Comparison of ENCODE assay signal across 8 mouse cellular contexts in the genomic region with DNA sequence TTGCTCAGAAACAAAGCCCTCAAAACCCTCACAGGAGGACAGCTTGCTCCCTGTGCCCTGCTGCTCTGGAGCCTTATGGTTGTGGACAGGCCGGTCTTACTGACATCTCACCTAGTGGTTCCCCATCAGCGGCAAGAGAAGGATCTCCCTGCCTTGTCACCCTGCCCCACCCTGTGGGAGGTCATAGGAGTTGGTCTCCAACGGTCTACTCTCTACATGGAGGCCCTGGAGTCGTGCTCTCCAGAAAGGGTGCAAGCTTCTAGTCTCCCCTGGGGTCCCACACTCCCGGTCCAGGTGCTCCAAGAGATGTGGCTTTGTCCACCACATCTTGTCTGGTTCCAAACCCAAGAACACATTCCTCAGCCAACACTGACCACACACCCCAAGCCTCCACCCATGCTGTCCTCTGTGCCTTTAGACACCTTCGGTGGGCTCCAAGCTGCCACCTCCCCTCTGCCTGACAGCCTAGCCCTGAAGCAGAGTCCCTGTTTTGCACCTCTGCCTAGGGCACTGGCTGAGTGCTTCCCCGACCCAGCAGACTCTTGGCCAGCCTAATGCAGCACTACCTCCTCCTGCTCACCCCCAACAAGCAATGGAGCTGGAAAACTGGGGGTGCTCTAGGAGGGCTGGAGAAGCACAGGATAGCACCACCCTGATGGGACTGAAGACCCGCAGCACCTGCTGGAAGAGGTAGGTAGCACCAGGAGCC. TPM values are rescaled to one million over a fixed set of nuclear protein-coding genes. Genes with fewer than 3 reads are reported as not detected.
DNase-seq lines count a peak whose midpoint lies in the region; ATAC-seq and TF ChIP-seq lines count a peak whose summit lies in the region.

No protein-coding gene starts in this region.

- H3K27me3 ChIP-seq in embryonic facial prominence, embryonic 10.5 days (replicated peaks; ENCODE audit: low read depth, poor library complexity, severe bottlenecking) = peaks cover 23% of the 10 kb centered on the region
- no peaks in the 10 kb centered on the region; the same call in 1 of the 2 replicates for H3K27me3 ChIP-seq in intestine, embryonic 15.5 days (replicated peaks)
- H3K27me3 ChIP-seq in neural tube, embryonic 13.5 days = peaks cover 11% of the 10 kb centered on the region

- no peak; the same call in 1 of the 2 replicates for ATAC-seq in intestine, embryonic 15.5 days
- peak; percentile 7; the same call in 1 of the 2 replicates for ATAC-seq in neural tube, embryonic 13.5 days (ENCODE audit: low read depth)

- H3K36me3 ChIP-seq in embryonic facial prominence, embryonic 10.5 days (replicated peaks) = peaks cover 18% of the 10 kb centered on the region
- no peaks in the 10 kb centered on the region for H3K36me3 ChIP-seq in intestine, embryonic 15.5 days
- peaks cover 19% of the 10 kb centered on the region for H3K36me3 ChIP-seq in neural tube, embryonic 13.5 days

- no peak for DNase-seq in layer of hippocampus, adult 2 months (ENCODE audit: low spot score in 2 of 2)
- DNase-seq in layer of hippocampus, adult 9-10 months (ENCODE audit: low spot score) = no peak
- no peak for DNase-seq in embryonic facial prominence, embryonic 10.5 days (ENCODE audit: low spot score)
- DNase-seq in adrenal gland, adult 18-20 months (ENCODE audit: low spot score in 2 of 2) = no peak
- no peak for DNase-seq in cerebellum, postnatal 25 days
- DNase-seq in Muller cell, postnatal 12 days (ENCODE audit: inconsistent ontology term) = no peak

- H3K4me2 ChIP-seq in intestine, embryonic 15.5 days (replicated peaks) = peak overlapping the region; percentile 98
- peak overlapping the region; percentile 92 for H3K4me2 ChIP-seq in neural tube, embryonic 13.5 days

- peak overlapping the region; percentile 93 for H3K9ac ChIP-seq in intestine, embryonic 15.5 days
- peak overlapping the region; percentile 99 for H3K9ac ChIP-seq in neural tube, embryonic 13.5 days

- peaks cover 55% of the 10 kb centered on the region for H3K4me1 ChIP-seq in embryonic facial prominence, embryonic 10.5 days
- peaks cover 32% of the 10 kb centered on the region for H3K4me1 ChIP-seq in intestine, embryonic 15.5 days (replicated peaks)
- H3K4me1 ChIP-seq in neural tube, embryonic 13.5 days (replicated peaks) = peaks cover 64% of the 10 kb centered on the region

- peak overlapping the region; percentile 76 for H3K4me3 ChIP-seq in layer of hippocampus, adult 2 months
- H3K4me3 ChIP-seq in embryonic facial prominence, embryonic 10.5 days = peak overlapping the region; percentile 83
- H3K4me3 ChIP-seq in intestine, embryonic 15.5 days (replicated peaks) = peak overlapping the region; percentile 80
- peak overlapping the region; percentile 99 for H3K4me3 ChIP-seq in neural tube, embryonic 13.5 days

- H3K27ac ChIP-seq in layer of hippocampus, adult 2 months = peak overlapping the region; percentile 84
- H3K27ac ChIP-seq in embryonic facial prominence, embryonic 10.5 days (replicated peaks) = peak overlapping the region; percentile 96
- H3K27ac ChIP-seq in intestine, embryonic 15.5 days = 0 out of 2 replicates have a peak overlapping the region, but pooled peaks have one; percentile 17
- H3K27ac ChIP-seq in neural tube, embryonic 13.5 days (replicated peaks) = peak overlapping the region; percentile 88

- no peaks in the 10 kb centered on the region for H3K9me3 ChIP-seq in embryonic facial prominence, embryonic 10.5 days
- H3K9me3 ChIP-seq in intestine, embryonic 15.5 days = no peaks in the 10 kb centered on the region
- no peaks in the 10 kb centered on the region for H3K9me3 ChIP-seq in neural tube, embryonic 13.5 days

- TF ChIP-seq CTCF in layer of hippocampus, adult 2 months (conservative IDR thresholded peaks at IDR 0.05) = no peak

- 44% methylated on average over 8 of the region's 8 CpGs for WGBS in embryonic facial prominence, embryonic 10.5 days
- 55% methylated on average over 8 of the region's 8 CpGs for WGBS in intestine, embryonic 15.5 days
- WGBS in neural tube, embryonic 13.5 days = 47% methylated on average over 8 of the region's 8 CpGs

RNA-seq across cellular contexts. Expression of a gene that starts 1.6 kb away (rescaled TPM):
- 100 to 1,000 TPM; 108 to 120 TPM for total RNA-seq in layer of hippocampus, adult 2 months (2021)
- polyA plus RNA-seq in embryonic facial prominence, embryonic 10.5 days (2016; fragmentation: Nextera tagmentation; extraction: Ambion mirVana) = 24.9 and 25.5 TPM in 2 replicates
- polyA plus RNA-seq in intestine, embryonic 15.5 days (2015; fragmentation: Nextera tagmentation; extraction: Ambion mirVana) = 14.7 and 17.5 TPM in 2 replicates
- polyA plus RNA-seq in neural tube, embryonic 13.5 days (2015; fragmentation: Nextera tagmentation; extraction: Ambion mirVana) = 41.4 and 41.8 TPM in 2 replicates
- total RNA-seq in adrenal gland, adult 18-20 months (2021) = 10 to 100 TPM; 41.0 to 84.6 TPM

Comparison
In these comparisons a context has a peak if more than half of its experiments do, and no peak if none do; other contexts are left out.
1. H3K27ac ChIP-seq: peak in every context shown above with its lines; median percentile 96 in embryonic facial prominence, embryonic 10.5 days; 88 in neural tube, embryonic 13.5 days; 84 in layer of hippocampus, adult 2 months; 17 in intestine, embryonic 15.5 days.